Mouse (Mus musculus) thymus, adult 2 months (tissue): ENCODE results near the gene Gbf1. TPM values are rescaled to one million over a fixed set of nuclear protein-coding genes. Genes with fewer than 3 reads are reported as not detected.
A peak's percentile ranks its signal among the peaks of the same experiment; 100 is the strongest.

Experiments used
- DNase-seq: peaks from one replicate; pipeline ENCODE4 v3.0.0; 2021
- H3K27ac ChIP-seq: fragments of 200-500 bp; 2 replicates; pipeline ENCODE4 v1.5.1; 2012; ENCODE audit warnings: low read length, control low read depth; ENCODE audit not compliant: control insufficient read depth, insufficient read depth
- H3K27me3 ChIP-seq: fragments of 200-500 bp; 2 replicates; pipeline ENCODE4 v1.6.1; 2012; ENCODE audit warnings: mild to moderate bottlenecking, low read length, moderate library complexity, mixed read lengths; ENCODE audit not compliant: control insufficient read depth, insufficient read depth
- H3K36me3 ChIP-seq: fragments of 200-500 bp; 2 replicates; pipeline ENCODE4 v1.6.1; 2012; ENCODE audit warnings: mild to moderate bottlenecking, low read length, moderate library complexity; ENCODE audit not compliant: control insufficient read depth, insufficient read depth
- H3K4me1 ChIP-seq: fragments of 200-500 bp; replicated peaks from 2 replicates; pipeline ENCODE4 v1.6.1; 2012; ENCODE audit warnings: low read length; ENCODE audit not compliant: control insufficient read depth, insufficient read depth
- H3K4me3 ChIP-seq: fragments of 200-500 bp; 2 replicates; pipeline ENCODE4 v1.5.1; 2012; ENCODE audit warnings: mild to moderate bottlenecking, low read length, control low read depth, moderate library complexity; ENCODE audit not compliant: control insufficient read depth, insufficient read depth
- CTCF ChIP-seq: fragments of 200-500 bp; IDR thresholded peaks from 2 replicates; pipeline ENCODE4 v1.5.1; 2012; ENCODE audit warnings: mild to moderate bottlenecking, control low read depth, low read length, moderate library complexity, borderline replicate concordance; ENCODE audit not compliant: control insufficient read depth, poor library complexity, insufficient read depth; ENCODE audit errors: extremely low read depth
- POLR2A ChIP-seq: fragments of 200-500 bp; IDR thresholded peaks from 2 replicates; pipeline ENCODE4 v1.6.1; 2012; ENCODE audit warnings: mild to moderate bottlenecking, low read length, control low read depth, moderate library complexity; ENCODE audit not compliant: control insufficient read depth, poor library complexity, insufficient read depth; ENCODE audit errors: extremely low read depth
- WGBS: fragments of 180-500 bp; shearing (Covaris S2); methylation state at CpG from one replicate; pipeline ENCODE4 v1.1.7; 2018; 5-methylcytosine and 5-hydroxymethylcytosine counted together
- polyA plus RNA-seq: library from polyadenylated mRNA; depleted of rRNA; stranded (reverse); fragments of >200 nt; gene quantifications from 2 replicates; pipeline ENCODE4 v1.2.3, GENCODE M21; 2012

Gene Gbf1
- polyA plus RNA-seq, 1 experiment, result 113 TPM

- Histone ChIP-seq H3K4me3 (no peak overlapping the region), H3K36me3 (no peaks in the 10 kb centered on the region), H3K4me1 (peaks cover 22% of the 10 kb centered on the region), H3K27ac (no peak overlapping the region), H3K27me3 (peaks cover 9% of the 10 kb centered on the region; the same call in 1 of the 2 replicates)
- no peak for DNase-seq
- TF ChIP-seq CTCF (no peak), POLR2A (no peak)
- 12% methylated on average over 6 of the region's 6 CpGs for WGBS
Observed at GRCm38 (mm10) chr19:46132577-46132976, 19.7 kb upstream of the Gbf1 start.

GRCm38 (mm10) chr19:46135297-46135696, 17.0 kb upstream of the Gbf1 start:
- WGBS, result 3% methylated on average over 12 of the region's 12 CpGs
- peak; percentile 86 for DNase-seq
- H3K4me1 ChIP-seq, result peaks cover 22% of the 10 kb centered on the region
- no peaks in the 10 kb centered on the region for H3K36me3 ChIP-seq
- H3K4me3 ChIP-seq, result 0 out of 2 replicates have a peak overlapping the region, but pooled peaks have one; percentile 52
- H3K27ac ChIP-seq, result no peak overlapping the region
- TF ChIP-seq POLR2A, result no peak
- TF ChIP-seq CTCF, result peak; percentile 93
- peaks cover 9% of the 10 kb centered on the region; the same call in 1 of the 2 replicates for H3K27me3 ChIP-seq

DNA sequence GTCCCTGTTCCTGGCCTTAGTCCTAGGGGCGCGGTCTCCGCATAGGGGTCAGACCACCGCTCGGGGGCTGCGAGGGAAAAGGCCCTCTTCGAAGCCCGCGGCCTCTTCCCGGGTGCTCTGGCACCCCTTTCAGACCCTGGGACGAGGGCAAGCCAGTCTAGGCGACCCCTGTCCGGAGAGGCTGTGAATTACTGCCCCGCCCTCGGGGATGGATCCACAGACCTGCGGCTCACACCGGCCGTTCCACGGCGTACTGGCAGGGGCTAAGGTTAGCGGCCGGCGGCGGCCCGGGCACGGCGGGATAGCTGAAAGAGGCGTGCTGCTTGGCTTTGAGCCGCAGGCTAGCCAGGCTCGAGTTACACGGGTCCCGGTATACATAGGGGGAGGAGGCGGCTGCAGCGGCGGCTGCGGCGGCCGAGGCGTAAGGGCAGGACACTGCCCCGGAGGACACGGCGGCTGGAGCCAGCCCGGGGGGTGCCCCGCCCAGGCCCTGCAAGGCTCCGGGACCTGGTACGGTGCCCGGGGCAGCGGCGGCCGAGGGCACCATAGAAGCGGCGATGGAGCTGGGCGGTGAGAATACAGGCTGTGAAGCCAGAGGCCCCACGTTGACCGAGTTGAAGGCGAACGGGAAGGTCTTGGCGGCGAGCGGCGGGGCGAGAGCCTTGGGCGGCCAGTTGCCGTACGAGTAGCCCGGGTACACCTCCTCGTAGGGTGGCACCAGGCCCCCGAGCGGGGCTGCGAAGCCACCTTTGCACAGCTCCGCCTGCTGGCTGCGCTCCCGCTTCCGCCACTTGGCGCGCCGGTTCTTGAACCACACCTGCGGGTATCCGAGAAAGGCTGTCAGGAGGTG, 16.3 kb upstream of the Gbf1 start:
- TF ChIP-seq CTCF (peak; percentile 79; the same call in 1 of the 2 replicates), POLR2A (0 out of 2 replicates have a peak, but pooled peaks have one; percentile 8)
- H3K4me3 ChIP-seq, result peak overlapping the region; percentile 52
- WGBS, result 2% methylated on average over 79 of the region's 79 CpGs
- H3K27ac ChIP-seq, result no peak overlapping the region
- peaks cover 22% of the 10 kb centered on the region for H3K4me1 ChIP-seq
- H3K36me3 ChIP-seq, result no peaks in the 10 kb centered on the region
- peak; percentile 89 for DNase-seq
- peaks cover 9% of the 10 kb centered on the region; the same call in 1 of the 2 replicates for H3K27me3 ChIP-seq

DNA sequence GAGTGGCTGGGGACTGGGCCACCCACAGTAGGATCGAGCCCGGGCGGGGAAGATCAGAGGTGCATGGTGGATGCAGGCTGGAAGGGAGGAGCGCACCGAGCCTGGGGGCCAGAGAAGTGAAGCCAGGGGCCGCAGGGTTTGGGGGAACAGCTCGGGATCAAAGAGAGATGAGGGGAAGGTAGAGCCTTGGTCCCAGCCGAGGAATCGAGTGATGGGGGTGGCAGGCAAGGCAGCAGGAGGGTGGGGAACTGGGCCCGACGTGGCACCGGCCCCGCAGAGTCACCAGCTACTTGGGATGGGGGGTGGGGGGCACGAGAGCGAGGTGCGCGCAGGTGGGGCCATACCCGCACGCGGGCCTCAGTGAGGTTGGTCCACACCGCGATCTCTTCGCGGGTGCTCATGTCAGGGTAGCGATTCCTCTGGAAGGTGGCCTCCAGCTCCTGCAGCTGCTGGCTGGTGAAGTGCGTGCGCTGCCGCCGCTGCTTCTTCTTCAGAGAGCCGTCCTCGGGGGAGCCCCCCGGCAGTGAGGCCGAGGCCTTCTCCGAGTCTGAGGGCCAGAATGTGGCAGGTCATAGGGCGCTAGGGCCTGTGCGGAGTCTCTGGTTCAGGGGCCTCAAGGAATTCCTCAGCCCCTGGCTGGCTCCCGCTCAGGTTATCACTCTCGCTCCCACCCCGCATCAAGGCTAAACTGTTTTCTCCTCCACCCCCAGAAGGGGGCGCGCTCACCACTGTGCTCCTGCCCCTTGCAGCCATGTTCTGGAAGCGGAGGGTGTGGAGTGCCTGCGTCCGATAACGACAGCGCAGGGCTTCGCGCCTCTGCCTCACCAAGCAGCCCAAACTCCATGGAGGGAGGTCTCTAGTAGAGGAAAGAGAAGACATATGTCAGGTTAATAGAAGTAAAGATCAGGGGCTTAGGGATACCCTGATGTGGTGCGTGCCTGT, 15.4 kb upstream of the Gbf1 start:
- peak; percentile 81 for DNase-seq
- Histone ChIP-seq H3K27ac (no peak overlapping the region), H3K27me3 (peaks cover 5% of the 10 kb centered on the region; the same call in 1 of the 2 replicates), H3K4me1 (peaks cover 17% of the 10 kb centered on the region), H3K36me3 (no peaks in the 10 kb centered on the region), H3K4me3 (peak overlapping the region; percentile 7; the same call in 1 of the 2 replicates)
- TF ChIP-seq POLR2A (0 out of 2 replicates have a peak, but pooled peaks have one; percentile 16), CTCF (peak; percentile 84; the same call in 1 of the 2 replicates)
- WGBS, result 2% methylated on average over 49 of the region's 49 CpGs

DNA sequence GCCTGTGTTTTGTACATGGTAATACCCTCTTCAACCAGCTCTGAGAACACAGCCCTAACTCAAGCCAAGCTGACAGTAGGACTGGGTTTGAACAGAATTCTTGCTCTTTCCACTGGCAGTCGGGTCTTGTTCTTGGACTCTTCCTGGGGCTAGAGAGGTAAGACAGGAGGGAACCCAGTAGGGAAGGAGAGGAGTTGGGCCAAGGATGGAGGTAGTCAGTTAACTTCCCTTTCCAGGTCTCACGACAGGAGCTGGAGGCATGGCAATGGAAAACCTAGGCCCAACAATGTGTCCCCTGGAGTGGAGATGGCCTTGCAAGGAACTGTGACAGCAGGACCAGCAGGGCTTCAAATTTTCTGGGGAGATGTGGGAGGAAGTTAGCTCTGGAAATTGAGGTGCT, 12.0 kb upstream of the Gbf1 start:
- Histone ChIP-seq H3K27me3 (no peaks in the 10 kb centered on the region; the same call in 1 of the 2 replicates), H3K36me3 (no peaks in the 10 kb centered on the region), H3K27ac (no peak overlapping the region), H3K4me1 (peaks cover 17% of the 10 kb centered on the region), H3K4me3 (no peak overlapping the region)
- DNase-seq, result no peak
- no peak for TF ChIP-seq POLR2A
- TF ChIP-seq CTCF, result no peak
- 88% methylated on average over 2 of the region's 2 CpGs for WGBS

DNA sequence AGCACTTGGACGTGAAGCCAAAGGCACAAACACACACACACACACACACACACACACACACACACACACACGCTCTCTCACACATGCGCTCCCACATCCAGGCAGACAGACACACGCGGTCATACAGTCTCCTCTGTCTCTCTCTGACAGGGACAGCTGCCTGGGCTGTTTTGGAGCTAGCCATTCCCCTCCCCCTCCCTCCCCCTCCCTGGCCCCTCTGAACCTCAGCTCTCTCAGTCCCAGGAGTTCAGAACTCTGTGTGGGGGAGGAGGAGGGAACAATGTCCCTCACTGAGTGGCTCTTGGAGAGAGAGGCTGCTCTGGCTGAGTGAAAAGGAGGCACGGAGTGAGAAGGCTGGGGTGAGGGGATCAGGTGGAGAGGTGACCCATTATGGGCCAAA, 11.2 kb upstream of the Gbf1 start:
- TF ChIP-seq POLR2A (no peak), CTCF (no peak)
- no peaks in the 10 kb centered on the region for H3K36me3 ChIP-seq
- H3K4me3 ChIP-seq, result no peak overlapping the region
- peaks cover 9% of the 10 kb centered on the region for H3K4me1 ChIP-seq
- H3K27ac ChIP-seq, result no peak overlapping the region
- WGBS, result 70% methylated on average over 6 of the region's 6 CpGs
- no peaks in the 10 kb centered on the region; the same call in 1 of the 2 replicates for H3K27me3 ChIP-seq
- no peak for DNase-seq
